Mouse (Mus musculus) left cerebral cortex, postnatal 25 days (tissue): Measurements from ENCODE around the gene Golga4. TPM values are rescaled to one million over a fixed set of nuclear protein-coding genes. Genes with fewer than 3 reads are reported as not detected.

Source experiments
- DNase-seq, 2 experiments: peaks; one replicate each; pipeline ENCODE4 v3.0.0; 2022; ENCODE audit warnings: low spot score in 2 of 2, mixed read lengths in 1 of 2
- intact Hi-C: fragments of 180-260 bp; cut with DNase I; formaldehyde crosslinking; loops from one replicate; pipeline ENCODE4 v1.15.1; 2025
- total RNA-seq, 2 experiments: library from RNA; stranded (reverse); gene quantifications; 2 replicates each; pipeline ENCODE4 v1.2.3; 2021

Golga4 gene
- total RNA-seq, 2 experiments from 2014 or later, result 85.3 to 104 TPM

- intact Hi-C loops, result no loop called here
- no peak for DNase-seq
Measured at GRCm38 (mm10) chr9:118517619-118518018, 11.6 kb downstream of the Golga4 start.

GRCm38 (mm10) chr9:118519101-118519500 is 13.0 kb downstream of the Golga4 start:
- no peak for DNase-seq
- intact Hi-C loops, result no loop called here

GRCm38 (mm10) chr9:118520011-118520410 is 13.9 kb downstream of the Golga4 start:
- DNase-seq, result peak in 1 of 2 experiments; percentile 12
- intact Hi-C loops, result no loop called here

- intact Hi-C loops, result no loop called here
Measured at GRCm38 (mm10) chr9:118520858-118521257, 14.8 kb downstream of the Golga4 start.

GRCm38 (mm10) chr9:118521659-118522058 is 15.6 kb downstream of the Golga4 start:
- DNase-seq, result no peak
- intact Hi-C loops, result no loop called here

More at GRCm38 (mm10) chr9:118520858-118521257, 14.8 kb downstream of the Golga4 start:
- DNase-seq, result no peak

- no peak for DNase-seq
- intact Hi-C loops, result no loop called here
Measured at GRCm38 (mm10) chr9:118523738-118524137, 17.7 kb downstream of the Golga4 start.

GRCm38 (mm10) chr9:118527056-118527455 is 21.0 kb downstream of the Golga4 start:
- intact Hi-C loops, result no loop called here
- DNase-seq, result no peak

- no peak for DNase-seq
- intact Hi-C loops, result no loop called here
Measured at GRCm38 (mm10) chr9:118529783-118530182, 23.7 kb downstream of the Golga4 start.

GRCm38 (mm10) chr9:118530679-118531078 is 24.6 kb downstream of the Golga4 start:
- intact Hi-C loops, result no loop called here
- no peak for DNase-seq

- intact Hi-C loops, result no loop called here
- DNase-seq, result no peak
Measured at GRCm38 (mm10) chr9:118532516-118533205, 26.6 kb downstream of the Golga4 start.

- intact Hi-C loops, result no loop called here
- no peak for DNase-seq
Measured at GRCm38 (mm10) chr9:118536946-118537345, 30.9 kb downstream of the Golga4 start.

GRCm38 (mm10) chr9:118537463-118538339 is 31.6 kb downstream of the Golga4 start:
- DNase-seq, result no peak
- intact Hi-C loops, result no loop called here

- intact Hi-C loops, result no loop called here
- no peak for DNase-seq
Measured at GRCm38 (mm10) chr9:118541851-118542250, 35.8 kb downstream of the Golga4 start.

- intact Hi-C loops, result no loop called here
- no peak for DNase-seq
Measured at GRCm38 (mm10) chr9:118545146-118545545, 39.1 kb downstream of the Golga4 start.

- intact Hi-C loops, result no loop called here
- DNase-seq, result no peak
Measured at GRCm38 (mm10) chr9:118548651-118549050, 42.6 kb downstream of the Golga4 start.

- intact Hi-C loops, result no loop called here
- DNase-seq, result peak; percentile 45 to 83
Measured at GRCm38 (mm10) chr9:118556951-118557780, 51.1 kb downstream of the Golga4 start.

- intact Hi-C loops, result no loop called here
- DNase-seq, result no peak
Measured at GRCm38 (mm10) chr9:118563356-118563755, 57.3 kb downstream of the Golga4 start.

- DNase-seq, result no peak
- intact Hi-C loops, result no loop called here
Measured at GRCm38 (mm10) chr9:118563866-118564265, 57.8 kb downstream of the Golga4 start.

- no peak for DNase-seq
- intact Hi-C loops, result no loop called here
Measured at GRCm38 (mm10) chr9:118564696-118565095, 58.6 kb downstream of the Golga4 start.

GRCm38 (mm10) chr9:118569328-118569727 is 63.3 kb downstream of the Golga4 start:
- intact Hi-C loops, result no loop called here
- DNase-seq, result peak in 1 of 2 experiments; percentile 81
